Mouse (Mus musculus) B cell, adult (primary cell): Measurements from ENCODE around the gene Slc35e2. TPM values are rescaled to one million over a fixed set of nuclear protein-coding genes. Genes with fewer than 3 reads are reported as not detected.

Experiments used
- total RNA-seq: library from RNA; stranded (reverse); gene quantifications from 4 replicates; pipeline ENCODE4 v1.2.4, GENCODE M21; 2023; ENCODE audit not compliant: inconsistent age

Gene Slc35e2
- total RNA-seq = 19.8 to 29.5 TPM (median 26.5 TPM) in 4 replicates

GRCm38 (mm10) chr4:155601091-155601996, at the start of gene Slc35e2:
Slc35e2 (plus strand) TSS chr4:155601416.

GRCm38 (mm10) chr4:155561661-155562442, 39.4 kb upstream of the Slc35e2 start, which contains the start of gene Nadk:
Nadk (plus strand) TSS chr4:155562378.

GRCm38 (mm10) chr4:155624338-155625291, 23.4 kb downstream of the Slc35e2 start, which contains the start of gene Cdk11b:
Cdk11b (plus strand) TSS chr4:155624854.

GRCm38 (mm10) chr4:155645308-155645707, 44.1 kb downstream of the Slc35e2 start, which contains the start of gene Gm10563:
Gm10563 (minus strand) TSS chr4:155645408.

GRCm38 (mm10) chr4:155653086-155653450, 51.9 kb downstream of the Slc35e2 start, which contains the start of gene Mmp23:
Mmp23 (minus strand) TSS chr4:155653384.

GRCm38 (mm10) chr4:155668689-155669597, 67.7 kb downstream of the Slc35e2 start, which contains the start of gene Mib2:
Mib2 (minus strand) TSS chr4:155669198.

Other genes with a start within 250 kb of the Slc35e2 start
- 4.4 to 6.0 TPM (median 5.6 TPM) in 4 replicates for gene Prkcz, start 240.1 kb upstream of the Slc35e2 start, total RNA-seq
- gene Gabrd, start 203.3 kb upstream of the Slc35e2 start, total RNA-seq = 1.5 TPM in 1 of 4 replicates, not detected in the others
- gene Cfap74, start 192.2 kb upstream of the Slc35e2 start, total RNA-seq = 0.13 to 0.93 TPM in 2 of 4 replicates, not detected in the others
- not detected in 4 replicates for gene Tmem52, start 132.3 kb upstream of the Slc35e2 start, total RNA-seq
- gene Gnb1, start 110.1 kb upstream of the Slc35e2 start, total RNA-seq = 240 to 283 TPM (median 263 TPM) in 4 replicates
- gene Nadk, start 39.0 kb upstream of the Slc35e2 start, total RNA-seq = 50.7 to 59.1 TPM (median 52.7 TPM) in 4 replicates
- gene Cdk11b, start 23.4 kb downstream of the Slc35e2 start, total RNA-seq = 139 to 162 TPM (median 154 TPM) in 4 replicates
- gene Gm10563, start 44.0 kb downstream of the Slc35e2 start, total RNA-seq = not detected in 4 replicates
- gene Mmp23, start 52.0 kb downstream of the Slc35e2 start, total RNA-seq = 0.51 TPM in 1 of 4 replicates, not detected in the others
- gene Mib2, start 67.8 kb downstream of the Slc35e2 start, total RNA-seq = 37.5 to 43.7 TPM (median 40.3 TPM) in 4 replicates
- 2.7 to 3.2 TPM (median 2.8 TPM) in 4 replicates for gene Fndc10, start 92.9 kb downstream of the Slc35e2 start, total RNA-seq
- gene Ssu72, start 103.4 kb downstream of the Slc35e2 start, total RNA-seq = 77.2 to 87.4 TPM (median 82.1 TPM) in 4 replicates
- 0.32 to 0.60 TPM (median 0.47 TPM) in 4 replicates for gene Tmem240, start 133.4 kb downstream of the Slc35e2 start, total RNA-seq
- 45.0 to 54.2 TPM (median 52.5 TPM) in 4 replicates for gene Atad3a, start 159.7 kb downstream of the Slc35e2 start, total RNA-seq
- not detected in 4 replicates for gene Vwa1, start 173.3 kb downstream of the Slc35e2 start, total RNA-seq
- gene Tmem88b, start 184.5 kb downstream of the Slc35e2 start, total RNA-seq = not detected in 4 replicates
- not detected in 4 replicates for gene Ankrd65, start 189.0 kb downstream of the Slc35e2 start, total RNA-seq
- 42.4 to 51.3 TPM (median 45.0 TPM) in 4 replicates for gene Mrpl20, start 201.5 kb downstream of the Slc35e2 start, total RNA-seq
- 212 to 234 TPM (median 221 TPM) in 4 replicates for gene Ccnl2, start 211.1 kb downstream of the Slc35e2 start, total RNA-seq
- 72.7 to 92.7 TPM (median 80.5 TPM) in 4 replicates for gene Aurkaip1, start 229.9 kb downstream of the Slc35e2 start, total RNA-seq
- gene Mxra8, start 238.3 kb downstream of the Slc35e2 start, total RNA-seq = 10.4 to 12.7 TPM (median 11.4 TPM) in 4 replicates
- 59.0 to 80.3 TPM (median 71.7 TPM) in 4 replicates for gene Dvl1, start 246.0 kb downstream of the Slc35e2 start, total RNA-seq